Comparison of ENCODE assay signal across 12 mouse cellular contexts in genomic region chr3:127320311-127320710, GRCm38 (mm10).
"Had no signal": no experiment of that assay in that cellular context is flagged by ENCODE, and none has a peak within 500 bp of the region (broad histone marks: within the 10 kb centered on the region; RNA-seq: fewer than 3 reads in every experiment).

No protein-coding gene starts in this region.

- ATAC-seq: liver, postnatal 0 days; lung, postnatal 0 days; midbrain, embryonic 13.5 days; midbrain, embryonic 16.5 days had no signal

- DNase-seq: kidney, postnatal 10 days; kidney, postnatal 36 days; left cerebral cortex, postnatal 4 days; liver, postnatal 0 days; lung, embryonic 14.5 days; retina, postnatal 1 day; right cerebral cortex, postnatal 25 days; spleen, adult 18-20 months; thymus, postnatal 25 days had no signal
